Mouse (Mus musculus) kidney, embryonic 14.5 days (tissue): ENCODE data around the gene Rpl28. TPM values are rescaled to one million over a fixed set of nuclear protein-coding genes. Genes with fewer than 3 reads are reported as not detected.
A peak's percentile ranks its signal among the peaks of the same experiment; 100 is the strongest.

Experiments
- ATAC-seq: fragments of 200-750 bp; cut with Nextera tagmentation; 2 replicates; pipeline ENCODE4 v1.8.0; 2017; ENCODE audit warnings: moderate number of reproducible peaks, mild to moderate bottlenecking, moderate TSS enrichment, moderate library complexity; ENCODE audit not compliant: low FRiP score, low TSS enrichment
- H3K27ac ChIP-seq: fragments of 300-500 bp; sonication (generic); 2 replicates; pipeline ENCODE4 v1.5.1; 2014; ENCODE audit warnings: low read depth, mild to moderate bottlenecking, low read length, moderate library complexity, mixed read lengths
- H3K27me3 ChIP-seq: fragments of 300-500 bp; sonication (generic); 2 replicates; pipeline ENCODE4 v1.6.1; 2014; ENCODE audit warnings: mild to moderate bottlenecking, low read length; ENCODE audit not compliant: control insufficient read depth, insufficient read depth
- H3K36me3 ChIP-seq: fragments of 300-500 bp; sonication (generic); 2 replicates; pipeline ENCODE4 v1.6.1; 2014; ENCODE audit warnings: low read length, mixed read lengths; ENCODE audit not compliant: control insufficient read depth, insufficient read depth
- H3K4me1 ChIP-seq: fragments of 300-500 bp; sonication (generic); 2 replicates; pipeline ENCODE4 v1.6.1; 2014; ENCODE audit warnings: low read length, mixed read lengths; ENCODE audit not compliant: control insufficient read depth, insufficient read depth
- H3K4me2 ChIP-seq: fragments of 300-500 bp; sonication (generic); replicated peaks from 2 replicates; pipeline ENCODE4 v1.6.1; 2014; ENCODE audit warnings: low read depth, mild to moderate bottlenecking, low read length
- H3K4me3 ChIP-seq: fragments of 300-500 bp; sonication (generic); 2 replicates; pipeline ENCODE4 v1.5.1; 2014; ENCODE audit warnings: mild to moderate bottlenecking, low read length
- H3K9ac ChIP-seq: fragments of 300-500 bp; sonication (generic); 2 replicates; pipeline ENCODE4 v1.6.1; 2014; ENCODE audit warnings: low read depth, mild to moderate bottlenecking, low read length, moderate library complexity
- H3K9me3 ChIP-seq: fragments of 300-500 bp; sonication (generic); 2 replicates; pipeline ENCODE4 v1.6.1; 2016; ENCODE audit warnings: low read length; ENCODE audit not compliant: control insufficient read depth
- WGBS: fragments of 180-500 bp; shearing (Covaris S2); extraction: QIAGEN DNeasy Blood & Tissue Kit; methylation state at CpG from one replicate; pipeline ENCODE4 v1.1.7; 2014; 5-methylcytosine and 5-hydroxymethylcytosine counted together
- polyA plus RNA-seq: library from polyadenylated mRNA; unstranded; fragments of >200 nt; fragmentation: Nextera tagmentation; extraction: Ambion mirVana; gene quantifications from 2 replicates; pipeline ENCODE4 v1.2.1, GENCODE M21; 2014

The Rpl28 gene
- polyA plus RNA-seq, 1 experiment from 2014 or later, result 292 TPM

- peak within 1 kb of the TSS; percentile 46 for H3K9ac ChIP-seq
- WGBS, result 3% methylated on average over 24 of the region's 24 CpGs
- peak; percentile 94 for ATAC-seq
- peak within 1 kb of the TSS; percentile 61 for H3K4me2 ChIP-seq
- peaks cover 9% of the 10 kb centered on the region; the same call in 1 of the 2 replicates for H3K4me1 ChIP-seq
- H3K36me3 ChIP-seq, result no peaks in the 10 kb centered on the region
- H3K27ac ChIP-seq, result peak within 1 kb of the TSS; percentile 65
- H3K9me3 ChIP-seq, result no peaks in the 10 kb centered on the region
- no peaks in the 10 kb centered on the region for H3K27me3 ChIP-seq
- peak within 1 kb of the TSS; percentile 44 for H3K4me3 ChIP-seq
Measured at GRCm38 (mm10) chr7:4752821-4753570, 39.7 kb upstream of the Rpl28 start, which contains the start of gene Cox6b2. Gene Cox6b2, minus strand, starts transcription at chr7:4753094.

DNA sequence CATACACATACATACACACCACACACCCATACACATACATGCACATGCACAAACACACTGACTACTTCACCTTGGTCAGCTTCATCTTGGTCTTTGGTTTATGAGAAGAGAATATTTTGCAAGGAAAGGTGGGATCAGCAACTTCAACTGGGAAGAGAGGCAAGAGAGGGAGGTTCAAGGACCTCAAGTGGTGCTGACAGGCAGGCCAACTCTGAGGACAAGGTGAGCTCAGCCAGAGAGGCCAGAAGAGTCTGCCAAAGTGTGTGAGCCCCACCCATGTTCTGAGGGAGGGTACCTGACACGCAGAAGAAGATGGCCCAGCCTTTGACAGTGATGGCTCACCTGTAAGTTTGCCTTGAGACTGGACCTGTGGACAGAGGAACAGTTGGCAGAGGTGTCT is 33.0 kb upstream of the Rpl28 start:
- no peaks in the 10 kb centered on the region for H3K27me3 ChIP-seq
- H3K4me3 ChIP-seq, result no peak overlapping the region
- H3K4me1 ChIP-seq, result no peaks in the 10 kb centered on the region
- H3K9me3 ChIP-seq, result 0 out of 2 replicates have a peak, but pooled peaks cover 3% of the 10 kb centered on the region
- 50% methylated on average over 1 of the region's 1 CpGs for WGBS
- no peak overlapping the region for H3K27ac ChIP-seq
- H3K36me3 ChIP-seq, result no peaks in the 10 kb centered on the region
- no peak for ATAC-seq
- no peak overlapping the region for H3K4me2 ChIP-seq
- H3K9ac ChIP-seq, result no peak overlapping the region

DNA sequence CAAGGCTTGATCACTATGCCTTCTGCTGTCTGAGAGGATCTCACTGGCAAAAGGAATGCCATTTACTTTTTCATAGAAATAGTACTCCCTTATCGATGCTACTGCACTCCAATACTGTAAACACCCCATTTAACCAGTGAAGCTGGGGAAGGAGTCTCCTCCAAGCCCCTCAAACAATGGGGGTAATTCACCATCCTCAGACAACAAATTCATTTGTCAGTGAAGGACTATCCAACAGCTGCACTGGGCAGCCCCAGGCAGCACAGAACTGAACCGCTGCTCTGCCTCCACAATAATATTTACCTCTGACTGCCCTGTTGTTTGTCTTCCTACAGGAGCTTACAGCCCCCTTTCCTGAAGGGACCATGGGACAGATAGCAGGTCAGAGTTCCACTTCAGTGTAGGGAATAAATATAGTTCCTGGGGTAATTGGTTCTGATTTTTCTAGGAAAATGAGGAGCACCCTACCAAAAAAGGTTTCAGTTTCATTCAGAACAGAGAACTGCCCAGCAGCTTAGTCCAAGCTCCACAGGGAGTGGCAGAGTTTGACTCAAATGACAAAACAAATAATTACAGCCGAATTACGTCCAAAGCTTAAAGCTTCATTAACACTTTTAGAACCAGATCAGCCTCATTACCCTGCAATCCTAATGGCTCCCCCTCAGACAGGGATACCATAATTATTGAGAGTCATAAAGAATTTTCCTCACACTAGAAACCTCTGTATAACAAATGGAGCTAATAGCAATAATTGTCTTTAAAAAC is 27.5 kb upstream of the Rpl28 start:
- WGBS, result 20% methylated on average over 4 of the region's 4 CpGs
- no peak overlapping the region for H3K4me2 ChIP-seq
- ATAC-seq, result no peak

GRCm38 (mm10) chr7:4771202-4771601 is 21.5 kb upstream of the Rpl28 start, which contains the start of gene Fam71e2:
Gene Fam71e2, minus strand, starts transcription at chr7:4771302.
- Histone ChIP-seq H3K4me3 (no peak within 1 kb of the TSS), H3K4me2 (no peak within 1 kb of the TSS), H3K36me3 (no peaks in the 10 kb centered on the region), H3K4me1 (no peaks in the 10 kb centered on the region), H3K9ac (no peak within 1 kb of the TSS), H3K9me3 (no peaks in the 10 kb centered on the region), H3K27me3 (peaks cover 8% of the 10 kb centered on the region), H3K27ac (no peak within 1 kb of the TSS)
- 76% methylated on average over 4 of the region's 5 CpGs for WGBS
- no peak for ATAC-seq

More for the DNA sequence above, 27.5 kb upstream of the Rpl28 start:
- H3K9me3 ChIP-seq, result 0 out of 2 replicates have a peak, but pooled peaks cover 3% of the 10 kb centered on the region
- no peaks in the 10 kb centered on the region for H3K36me3 ChIP-seq
- H3K4me1 ChIP-seq, result no peaks in the 10 kb centered on the region
- H3K27me3 ChIP-seq, result no peaks in the 10 kb centered on the region
- H3K27ac ChIP-seq, result no peak overlapping the region
- no peak overlapping the region for H3K4me3 ChIP-seq
- no peak overlapping the region for H3K9ac ChIP-seq

DNA sequence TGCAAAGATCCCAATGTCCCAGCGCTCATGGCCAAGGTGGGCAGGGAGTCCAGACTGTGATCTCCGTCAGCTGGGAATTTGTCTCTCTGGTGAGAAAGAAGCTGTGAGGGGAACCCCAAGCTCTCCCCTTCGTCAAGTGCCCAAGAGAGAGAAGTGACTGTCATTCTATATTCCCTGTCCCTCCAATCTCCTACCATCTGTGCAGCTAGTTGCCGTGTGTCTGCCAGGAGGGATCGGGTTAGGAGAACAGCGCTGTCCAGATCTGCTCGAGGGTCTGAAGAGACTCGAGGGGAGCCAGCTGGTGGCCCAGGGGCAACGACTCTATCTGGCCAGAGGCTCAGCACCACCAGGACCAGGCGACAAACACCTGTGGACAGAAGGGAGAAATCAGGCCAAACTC is 16.5 kb upstream of the Rpl28 start:
- no peak overlapping the region for H3K27ac ChIP-seq
- no peak overlapping the region for H3K9ac ChIP-seq
- WGBS, result 48% methylated on average over 10 of the region's 10 CpGs
- peaks cover 34% of the 10 kb centered on the region for H3K27me3 ChIP-seq
- H3K4me1 ChIP-seq, result peaks cover 18% of the 10 kb centered on the region; the same call in 1 of the 2 replicates
- H3K4me3 ChIP-seq, result peak overlapping the region; percentile 32; the same call in 1 of the 2 replicates
- no peak for ATAC-seq
- no peak overlapping the region for H3K4me2 ChIP-seq
- no peaks in the 10 kb centered on the region for H3K36me3 ChIP-seq
- no peaks in the 10 kb centered on the region for H3K9me3 ChIP-seq

DNA sequence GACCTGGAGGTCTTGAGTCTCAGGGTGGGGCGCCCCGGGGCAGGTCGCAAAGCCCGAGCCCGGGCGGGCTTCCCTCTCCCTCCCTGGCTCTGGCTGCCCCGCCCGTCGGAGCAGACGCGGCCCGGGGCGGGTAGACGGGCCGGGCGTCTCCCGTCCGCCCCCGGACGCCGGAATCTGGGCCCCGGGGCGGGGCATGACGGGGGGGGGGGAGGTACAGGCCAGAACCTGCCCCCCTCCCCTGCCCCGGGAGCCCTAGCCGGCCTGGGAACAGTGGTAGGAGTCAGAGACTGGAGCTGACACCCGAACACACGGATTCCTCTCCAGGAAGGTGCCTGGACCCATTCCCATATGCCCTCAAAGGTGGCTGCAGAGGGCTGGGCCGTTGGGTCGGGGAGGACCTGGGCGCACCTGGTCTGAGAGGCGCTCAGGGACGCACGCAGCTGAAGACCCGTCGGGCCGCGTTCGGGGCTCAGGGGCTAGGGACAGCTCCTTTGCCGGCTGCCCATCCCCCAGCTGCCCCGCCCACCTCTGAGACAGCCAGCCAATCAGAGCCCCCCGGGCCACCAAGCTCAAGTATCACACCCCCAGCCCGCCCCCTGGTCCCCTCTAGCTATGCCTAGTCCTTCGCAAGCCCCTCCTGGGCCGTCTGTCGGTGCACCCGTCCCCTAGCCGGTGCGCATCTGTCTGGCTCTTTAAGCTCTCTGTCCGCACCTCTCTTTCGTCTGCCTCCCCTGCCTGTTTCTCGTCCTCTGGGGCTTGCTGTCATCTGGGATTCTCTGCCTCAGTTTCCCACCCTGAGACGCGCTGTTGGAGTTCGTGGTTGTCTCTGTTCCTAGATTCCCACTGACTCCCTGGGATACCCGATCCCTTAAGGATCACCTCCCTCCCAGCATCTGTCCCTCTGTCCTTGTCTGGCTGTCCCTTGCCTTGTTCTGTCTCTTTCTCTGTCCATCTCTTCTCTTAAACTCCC is 15.5 kb upstream of the Rpl28 start:
- Histone ChIP-seq H3K27ac (no peak overlapping the region), H3K4me2 (peak overlapping the region; percentile 47), H3K36me3 (no peaks in the 10 kb centered on the region), H3K9me3 (no peaks in the 10 kb centered on the region), H3K4me1 (peaks cover 23% of the 10 kb centered on the region; the same call in 1 of the 2 replicates), H3K4me3 (peak overlapping the region; percentile 32), H3K9ac (peak overlapping the region; percentile 28; the same call in 1 of the 2 replicates), H3K27me3 (peaks cover 34% of the 10 kb centered on the region)
- 2% methylated on average over 31 of the region's 56 CpGs for WGBS
- ATAC-seq, result peak; percentile 81

- Histone ChIP-seq H3K4me2 (peak overlapping the region; percentile 47; the same call in 1 of the 2 replicates), H3K4me3 (no peak overlapping the region), H3K36me3 (no peaks in the 10 kb centered on the region), H3K27ac (no peak overlapping the region), H3K27me3 (peaks cover 34% of the 10 kb centered on the region), H3K9ac (no peak overlapping the region), H3K9me3 (no peaks in the 10 kb centered on the region), H3K4me1 (peaks cover 23% of the 10 kb centered on the region; the same call in 1 of the 2 replicates)
- ATAC-seq, result no peak
- WGBS, result 5% methylated on average over 15 of the region's 20 CpGs
Measured at GRCm38 (mm10) chr7:4777851-4778637, 14.6 kb upstream of the Rpl28 start.

DNA sequence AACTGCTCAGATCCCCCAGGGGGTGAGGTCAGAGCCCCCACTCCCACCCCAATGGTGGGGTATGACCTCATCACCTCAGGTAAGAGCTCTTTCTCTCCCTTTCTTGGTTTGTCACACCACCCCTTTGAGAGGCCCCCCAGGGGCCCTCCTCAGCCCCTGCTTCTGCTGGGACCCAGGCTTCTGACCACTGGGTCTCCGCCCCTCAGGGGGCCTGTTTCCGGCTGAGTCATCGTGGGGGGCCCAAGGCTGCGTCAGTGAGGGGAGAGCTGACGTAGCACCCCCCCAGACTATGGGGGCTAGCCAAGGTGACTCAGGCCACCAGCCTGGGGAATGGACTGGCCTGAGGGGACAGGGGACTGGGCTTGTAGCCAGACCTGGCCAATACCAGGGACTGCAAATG is 12.8 kb upstream of the Rpl28 start:
- no peak for ATAC-seq
- Histone ChIP-seq H3K4me3 (no peak overlapping the region), H3K36me3 (no peaks in the 10 kb centered on the region), H3K9ac (no peak overlapping the region), H3K9me3 (no peaks in the 10 kb centered on the region), H3K4me2 (no peak overlapping the region), H3K27me3 (peaks cover 34% of the 10 kb centered on the region), H3K4me1 (peaks cover 23% of the 10 kb centered on the region; the same call in 1 of the 2 replicates), H3K27ac (no peak overlapping the region)
- 29% methylated on average over 5 of the region's 5 CpGs for WGBS
